Mouse (Mus musculus) right cerebral cortex, postnatal 14 days (tissue): ENCODE measurements around the gene Tmem150a.
A peak's percentile ranks its signal among the peaks of the same experiment; 100 is the strongest.

ENCODE experiments used
- DNase-seq: peaks from one replicate; pipeline ENCODE4 v3.0.0; 2022

Tmem150a gene

GRCm38 (mm10) chr6:72352636-72353405, 2.4 kb upstream of the Tmem150a start:
- peak; percentile 48 for DNase-seq

GRCm38 (mm10) chr6:72354025-72354424, 1.2 kb upstream of the Tmem150a start:
- no peak for DNase-seq

GRCm38 (mm10) chr6:72356001-72356532, 820 bp downstream of the Tmem150a start:
- no peak for DNase-seq

GRCm38 (mm10) chr6:72357164-72358079, 2.2 kb downstream of the Tmem150a start:
- DNase-seq, result no peak

- no peak for DNase-seq
Measured at GRCm38 (mm10) chr6:72358086-72358764, 3.0 kb downstream of the Tmem150a start.

- DNase-seq, result no peak
Measured at GRCm38 (mm10) chr6:72359343-72359742, 4.1 kb downstream of the Tmem150a start.

- DNase-seq, result no peak
Measured at GRCm38 (mm10) chr6:72359891-72360598, 4.8 kb downstream of the Tmem150a start.

GRCm38 (mm10) chr6:72360599-72360935, 5.3 kb downstream of the Tmem150a start:
- no peak for DNase-seq

GRCm38 (mm10) chr6:72361121-72361551, 5.9 kb downstream of the Tmem150a start:
- no peak for DNase-seq

GRCm38 (mm10) chr6:72362132-72363028, 7.1 kb downstream of the Tmem150a start:
- DNase-seq, result peak; percentile 88

- DNase-seq, result no peak
Measured at GRCm38 (mm10) chr6:72364009-72364408, 8.8 kb downstream of the Tmem150a start.

- no peak for DNase-seq
Measured at GRCm38 (mm10) chr6:72364985-72365384, 9.7 kb downstream of the Tmem150a start.

- DNase-seq, result no peak
Measured at GRCm38 (mm10) chr6:72366304-72366703, 11.1 kb downstream of the Tmem150a start.

GRCm38 (mm10) chr6:72366844-72367443, 11.7 kb downstream of the Tmem150a start, which contains the start of gene Rnf181:
TSS of gene Rnf181 (minus strand) at chr6:72366956.
- no peak for DNase-seq

- no peak for DNase-seq
Measured at GRCm38 (mm10) chr6:72367460-72367974, 12.3 kb downstream of the Tmem150a start.

GRCm38 (mm10) chr6:72369557-72369956, 14.3 kb downstream of the Tmem150a start:
- DNase-seq, result no peak

- no peak for DNase-seq
Measured at GRCm38 (mm10) chr6:72370091-72370490, 14.8 kb downstream of the Tmem150a start.

GRCm38 (mm10) chr6:72371147-72371546, 15.9 kb downstream of the Tmem150a start:
- DNase-seq, result peak; percentile 59

- DNase-seq, result no peak
Measured at GRCm38 (mm10) chr6:72371571-72371970, 16.3 kb downstream of the Tmem150a start.

GRCm38 (mm10) chr6:72373184-72373583, 17.9 kb downstream of the Tmem150a start:
- no peak for DNase-seq
